Mouse (Mus musculus): Measurements from ENCODE around the gene Gnai3. TPM values are rescaled to one million over a fixed set of nuclear protein-coding genes. Genes with fewer than 3 reads are reported as not detected.

The Gnai3 gene
- total and polyA plus RNA-seq, 3 experiments, result 54.1 to 145 (median 78.7) TPM

DNA sequence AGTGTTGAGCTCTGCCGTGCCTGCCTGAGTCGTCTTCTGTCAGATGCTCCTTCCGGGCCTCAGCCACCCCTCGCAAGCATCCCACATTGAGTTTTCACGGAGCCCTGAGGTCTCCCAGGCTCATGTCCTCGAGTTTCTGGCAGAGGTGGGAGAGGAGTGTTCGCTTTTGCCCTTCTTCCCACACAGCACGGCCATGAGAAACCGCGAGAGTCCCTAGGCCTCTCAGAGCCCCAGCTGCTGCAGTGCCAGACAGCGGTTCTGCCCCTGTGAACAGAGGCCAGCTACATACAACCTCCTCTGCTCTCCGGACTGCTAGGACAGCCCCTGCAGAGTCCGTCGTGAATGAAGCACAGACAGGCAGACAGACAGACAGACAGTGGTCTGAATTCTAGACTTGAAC is 21.6 kb upstream of the Gnai3 start:
- H3K9ac ChIP-seq (ENCODE audit: insufficient read depth, low read depth), result no peak overlapping the region
- no peak overlapping the region for H3K4me2 ChIP-seq (ENCODE audit: insufficient read depth, low read depth, poor library complexity, severe bottlenecking)
- no peak overlapping the region for H3K27ac ChIP-seq (ENCODE audit: insufficient read depth, low read depth)
- no peaks in the 10 kb centered on the region for H3K36me3 ChIP-seq (replicated peaks in 1 of 2; ENCODE audit: control insufficient read depth in 1 of 2, insufficient read depth in 1 of 2, low read length in 1 of 2)
- TF ChIP-seq TCF12 (IDR thresholded peaks at IDR 0.05; ENCODE audit: low read depth, low read length) (0 out of 2 replicates have a peak, but pooled peaks have one; percentile 16), UBTF (IDR thresholded peaks at IDR 0.05; ENCODE audit: low read depth, low read length) (no peak)
- H3K4me1 ChIP-seq (ENCODE audit: control insufficient read depth in 1 of 2, insufficient read depth in 2 of 2), result peaks cover 24 to 58% of the 10 kb centered on the region in 2 experiments
- no peaks in the 10 kb centered on the region for H3K9me3 ChIP-seq (replicated peaks; ENCODE audit: low read length)
- in situ Hi-C loops (cut with MboI; ENCODE audit: low pct_ligation_motif_present, low pct_unique_long_range_greater_than_20kb, low sequenced_read_pairs) (loop anchor here (5.0 to 10.0 kb wide), 3 partner anchors 40 to 217 kb away; partner anchors contain the start of genes Psma5 and Psrc1), dilution Hi-C loops (cut with MboI; ENCODE audit: extremely low pct_ligation_motif_present, extremely low pct_unique_long_range_greater_than_20kb, low sequenced_read_pairs) (no loop called here)
- no peak for DNase-seq (ENCODE audit: extremely low read depth)
- peaks cover 9% of the 10 kb centered on the region for H3K27me3 ChIP-seq (replicated peaks)
- no peaks in the 10 kb centered on the region for H3K79me2 ChIP-seq (replicated peaks; ENCODE audit: control insufficient read depth, extremely low read depth, insufficient read depth, poor library complexity, severe bottlenecking)
- H3K4me3 ChIP-seq (replicated peaks in 1 of 3; ENCODE audit: low read depth in 2 of 3, low read length in 2 of 3, poor library complexity in 1 of 3), result no peak overlapping the region

DNA sequence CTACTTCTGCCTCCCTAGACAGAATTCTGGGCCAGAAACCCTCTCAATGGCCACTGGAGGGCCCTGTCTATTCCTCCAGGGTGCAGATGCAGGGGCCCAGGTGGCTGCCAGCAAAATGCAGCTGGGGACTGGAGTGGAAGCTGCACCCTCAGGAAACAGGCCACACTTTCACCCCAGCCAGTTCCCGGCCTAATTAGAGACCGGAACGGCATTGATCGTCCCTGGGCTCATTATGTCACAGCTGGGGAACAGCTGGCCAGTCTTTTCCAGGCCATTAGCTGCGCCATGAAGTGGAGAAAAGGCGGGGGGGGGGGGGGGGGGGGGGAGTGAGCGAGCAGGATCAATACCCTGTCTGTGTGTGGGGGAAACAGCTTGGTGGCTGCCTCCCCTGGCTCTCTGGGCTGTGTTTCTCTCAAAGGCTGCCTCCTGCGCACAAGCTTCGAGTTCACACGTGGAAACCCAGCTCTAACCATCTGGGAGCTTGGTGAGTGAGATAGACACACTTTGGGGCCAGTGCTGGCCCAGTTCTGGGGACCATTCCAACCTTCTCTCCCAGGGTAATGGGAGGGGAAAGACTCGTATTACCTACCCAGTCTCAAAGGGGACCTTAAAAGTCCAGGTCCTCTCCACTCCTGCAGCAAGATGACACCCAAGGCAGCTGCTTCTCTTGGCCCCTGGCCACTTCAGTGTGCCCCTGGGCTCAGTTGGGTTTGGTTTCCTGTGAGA is 20.7 kb upstream of the Gnai3 start:
- H3K9ac ChIP-seq (ENCODE audit: insufficient read depth, low read depth), result no peak overlapping the region
- dilution Hi-C loops (cut with MboI; ENCODE audit: extremely low pct_ligation_motif_present, extremely low pct_unique_long_range_greater_than_20kb, low sequenced_read_pairs) (no loop called here), in situ Hi-C loops (cut with MboI; ENCODE audit: low pct_ligation_motif_present, low pct_unique_long_range_greater_than_20kb, low sequenced_read_pairs) (loop anchor here (5.0 to 10.0 kb wide), 3 partner anchors 41 to 218 kb away; partner anchors contain the start of genes Psma5 and Psrc1)
- no peak overlapping the region for H3K27ac ChIP-seq (ENCODE audit: insufficient read depth, low read depth)
- H3K27me3 ChIP-seq (replicated peaks), result peaks cover 9% of the 10 kb centered on the region
- H3K36me3 ChIP-seq (replicated peaks in 1 of 2; ENCODE audit: control insufficient read depth in 1 of 2, insufficient read depth in 1 of 2, low read length in 1 of 2), result no peaks in the 10 kb centered on the region
- peak; percentile 82 for DNase-seq (ENCODE audit: extremely low read depth)
- H3K4me3 ChIP-seq (replicated peaks in 1 of 3; ENCODE audit: low read depth in 2 of 3, low read length in 2 of 3, poor library complexity in 1 of 3), result peak overlapping the region in 1 of 3 experiments; percentile 19
- peak; percentile 66; the same call in 1 of the 2 replicates for TF ChIP-seq MAZ (IDR thresholded peaks at IDR 0.05; ENCODE audit: low read depth, low read length)
- peak; percentile 55 for TF ChIP-seq SMC3 (IDR thresholded peaks at IDR 0.05; ENCODE audit: low read depth, low read length)
- TF ChIP-seq UBTF (IDR thresholded peaks at IDR 0.05; ENCODE audit: low read depth, low read length), result peak; percentile 55; the same call in 1 of the 2 replicates
- TF ChIP-seq RAD21 (IDR thresholded peaks at IDR 0.05; ENCODE audit: low read depth, low read length), result peak; percentile 57
- no peak for TF ChIP-seq RCOR1 (conservative IDR thresholded peaks at IDR 0.05; ENCODE audit: low read depth, low read length)
- peak; percentile 83 for TF ChIP-seq ETS1 (conservative IDR thresholded peaks at IDR 0.05; ENCODE audit: low read depth, low read length)
- no peak for TF ChIP-seq POLR2AphosphoS2 (IDR thresholded peaks at IDR 0.05; ENCODE audit: low read depth, low read length)
- no peak for TF ChIP-seq KAT2A (IDR thresholded peaks at IDR 0.05; ENCODE audit: insufficient replicate concordance, low read length)
- TF ChIP-seq HCFC1 (IDR thresholded peaks at IDR 0.05; ENCODE audit: low read depth, low read length), result 0 out of 2 replicates have a peak, but pooled peaks have one; percentile 52
- TF ChIP-seq MEF2A (IDR thresholded peaks at IDR 0.05; ENCODE audit: borderline replicate concordance, low read depth, low read length), result peak; percentile 49; the same call in 1 of the 2 replicates
- peak; percentile 39; the same call in 1 of the 2 replicates for TF ChIP-seq EP300 (IDR thresholded peaks at IDR 0.05; ENCODE audit: low read length)
- TF ChIP-seq IRF4 (IDR thresholded peaks at IDR 0.05; ENCODE audit: low read depth, low read length), result peak; percentile 12; the same call in 1 of the 2 replicates
- TF ChIP-seq ELF1 (IDR thresholded peaks at IDR 0.05; ENCODE audit: low read depth, low read length), result peak; percentile 54
- peak; percentile 92 for TF ChIP-seq TCF12 (IDR thresholded peaks at IDR 0.05; ENCODE audit: low read depth, low read length)
- TF ChIP-seq CTCF (conservative IDR thresholded peaks at IDR 0.05 in 1 of 2, IDR thresholded peaks at IDR 0.05 in 1 of 2; ENCODE audit: low read depth in 2 of 2, low read length in 2 of 2), result peak in 1 of 2 experiments; percentile 74; a peak in 2 of 4 replicates
- TF ChIP-seq BHLHE40 (IDR thresholded peaks at IDR 0.05; ENCODE audit: low read depth, low read length), result peak; percentile 35; the same call in 1 of the 2 replicates
- H3K4me2 ChIP-seq (ENCODE audit: insufficient read depth, low read depth, poor library complexity, severe bottlenecking), result peak overlapping the region; percentile 53
- H3K9me3 ChIP-seq (replicated peaks; ENCODE audit: low read length), result no peaks in the 10 kb centered on the region
- peaks cover 24 to 58% of the 10 kb centered on the region in 2 experiments for H3K4me1 ChIP-seq (ENCODE audit: control insufficient read depth in 1 of 2, insufficient read depth in 2 of 2)
- no peaks in the 10 kb centered on the region for H3K79me2 ChIP-seq (replicated peaks; ENCODE audit: control insufficient read depth, extremely low read depth, insufficient read depth, poor library complexity, severe bottlenecking)
